Mouse (Mus musculus) adrenal gland, postnatal 0 days (tissue): Measurements from ENCODE around the gene Thrap3. TPM values are rescaled to one million over a fixed set of nuclear protein-coding genes. Genes with fewer than 3 reads are reported as not detected.

Source experiments
- polyA plus RNA-seq: library from polyadenylated mRNA; unstranded; fragments of >200 nt; fragmentation: Nextera tagmentation; extraction: Ambion mirVana; gene quantifications from 2 replicates; pipeline ENCODE4 v1.2.1, GENCODE M21; 2015

Thrap3 gene
- polyA plus RNA-seq = 91.4 and 131 TPM in 2 replicates

DNA sequence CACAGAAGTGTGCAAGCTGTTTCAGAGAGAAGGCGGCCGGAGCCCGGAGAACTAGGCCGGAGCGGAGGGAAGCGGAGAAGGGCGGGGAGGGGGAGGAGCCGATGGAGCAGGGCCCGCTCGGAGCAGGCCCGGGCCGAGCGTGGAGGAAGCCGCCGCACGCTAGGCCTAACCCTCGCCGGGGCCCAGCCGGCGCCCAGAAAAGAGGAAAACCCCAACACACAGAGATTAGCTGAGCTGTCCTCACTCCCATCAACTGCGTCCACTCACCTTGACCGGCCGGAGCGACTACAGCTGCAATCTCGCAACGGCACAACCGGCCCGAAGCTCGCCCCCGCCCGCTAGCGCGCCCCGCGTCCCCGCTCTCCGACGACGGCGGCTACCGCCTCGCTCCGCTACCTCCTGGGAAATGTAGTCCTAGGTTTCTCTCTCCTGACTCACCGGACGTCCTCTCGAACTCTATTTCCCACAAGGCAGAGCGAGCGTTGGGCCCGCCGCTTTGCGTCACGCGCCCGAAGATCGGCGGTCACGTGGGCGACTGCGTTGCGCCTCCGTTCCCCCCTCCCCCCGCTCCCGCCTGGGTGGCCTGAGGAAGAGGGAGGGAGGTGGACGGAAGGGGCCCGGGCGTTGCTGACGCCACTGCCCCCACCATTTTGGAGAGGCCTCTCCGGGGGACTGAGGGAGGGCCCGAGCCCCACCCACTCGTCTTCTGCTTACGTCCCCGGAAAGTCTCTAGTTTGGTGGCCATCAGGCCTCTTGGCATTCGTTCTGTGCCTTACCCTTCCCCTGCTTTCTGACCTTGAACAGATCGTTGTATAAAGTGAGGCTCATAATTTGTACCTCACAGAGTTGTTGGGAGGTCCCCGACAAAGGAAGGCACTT lies at the start of gene Thrap3:
Thrap3 (minus strand) TSS at position 458 of the 879 bp plus-strand sequence.

GRCm38 (mm10) chr4:126163067-126163659 lies 39.4 kb downstream of the Thrap3 start, which contains the start of gene Sh3d21:
Gene Sh3d21 (minus strand): TSS chr4:126163491.

DNA sequence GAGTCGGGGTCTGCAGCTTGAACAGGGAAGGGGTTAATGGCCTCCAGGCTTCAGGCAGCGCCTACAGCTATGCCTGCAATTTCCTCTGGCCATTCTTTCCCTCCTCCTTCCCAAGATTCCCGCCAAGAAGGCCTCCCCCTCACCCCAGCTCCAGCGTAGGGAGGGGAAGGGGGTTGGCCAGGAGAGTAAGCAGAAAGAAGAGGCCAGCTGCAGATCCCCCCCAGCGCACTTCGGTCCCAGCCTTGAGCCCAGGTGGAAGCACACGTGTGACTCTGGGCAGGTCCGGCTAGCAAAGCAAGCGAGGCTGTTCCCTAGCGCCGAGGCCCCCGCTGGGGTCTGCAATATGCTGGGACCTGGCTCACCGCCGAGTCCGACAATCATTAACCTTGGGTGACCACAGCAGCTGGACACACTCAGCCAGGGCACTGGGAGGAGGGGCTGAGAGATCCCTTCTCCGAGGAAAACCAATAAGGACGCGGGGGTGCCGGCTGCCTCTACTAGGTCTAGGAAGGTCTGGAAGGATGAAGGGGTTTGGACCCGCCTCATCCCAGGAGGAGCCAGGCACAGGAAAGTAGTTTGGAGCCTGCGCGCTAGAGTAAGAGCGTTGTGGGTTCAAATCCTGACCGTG lies 54.9 kb downstream of the Thrap3 start, which contains the start of gene Eva1b:
Eva1b (plus strand) TSS at position 212 of the 628 bp plus-strand sequence.

Other genes with a start within 250 kb of the Thrap3 start
- gene Csf3r, start 178.2 kb downstream of the Thrap3 start, polyA plus RNA-seq = 0.82 and 1.2 TPM in 2 replicates
- gene Mrps15, start 155.8 kb downstream of the Thrap3 start, polyA plus RNA-seq = 125 and 159 TPM in 2 replicates
- 10.7 and 12.6 TPM in 2 replicates for gene Oscp1, start 144.2 kb downstream of the Thrap3 start, polyA plus RNA-seq
- gene Lsm10, start 106.1 kb downstream of the Thrap3 start, polyA plus RNA-seq = 69.4 and 75.4 TPM in 2 replicates
- gene Stk40, start 98.8 kb downstream of the Thrap3 start, polyA plus RNA-seq = 11.4 and 14.1 TPM in 2 replicates
- 88.0 and 119 TPM in 2 replicates for gene Eva1b, start 55.0 kb downstream of the Thrap3 start, polyA plus RNA-seq
- gene Sh3d21, start 39.3 kb downstream of the Thrap3 start, polyA plus RNA-seq = 5.4 and 5.5 TPM in 2 replicates
- 28.7 and 41.5 TPM in 2 replicates for gene Map7d1, start 53.6 kb upstream of the Thrap3 start, polyA plus RNA-seq
- 109 TPM in 2 replicates for gene Trappc3, start 59.6 kb upstream of the Thrap3 start, polyA plus RNA-seq
- 11.9 and 24.7 TPM in 2 replicates for gene Col8a2, start 84.0 kb upstream of the Thrap3 start, polyA plus RNA-seq
- 52.1 and 60.8 TPM in 2 replicates for gene Adprhl2, start 118.9 kb upstream of the Thrap3 start, polyA plus RNA-seq
- 5.9 and 8.6 TPM in 2 replicates for gene Tekt2, start 122.9 kb upstream of the Thrap3 start, polyA plus RNA-seq
- gene Ago3, start 226.8 kb upstream of the Thrap3 start, polyA plus RNA-seq = 6.2 and 12.1 TPM in 2 replicates